In genomic region chr12:30092081-30092480, GRCm38 (mm10) we compare ENCODE assay signal across 16 mouse cellular contexts. TPM values are rescaled to one million over a fixed set of nuclear protein-coding genes. Genes with fewer than 3 reads are reported as not detected.
A peak's percentile ranks its signal among the peaks of the same experiment; 100 is the strongest.
DNase-seq lines count a peak whose midpoint lies in the region; TF ChIP-seq lines count a peak whose summit lies in the region.
"Had no signal": no experiment of that assay in that cellular context is flagged by ENCODE, and none has a peak within 500 bp of the region (broad histone marks: within the 10 kb centered on the region; RNA-seq: fewer than 3 reads in every experiment).

No protein-coding gene starts in this region.

- H3K36me3 ChIP-seq in thymus, adult 2 months (ENCODE audit: control insufficient read depth, insufficient read depth, low read length) = no peaks in the 10 kb centered on the region
- H3K36me3 ChIP-seq: embryonic facial prominence, embryonic 10.5 days; hindbrain, embryonic 12.5 days had no signal

- no peak overlapping the region for H3K27ac ChIP-seq in thymus, adult 2 months (ENCODE audit: control insufficient read depth, insufficient read depth, low read length)
- H3K27ac ChIP-seq: embryonic facial prominence, embryonic 10.5 days; hindbrain, embryonic 12.5 days; liver, embryonic 14.5 days had no signal

- no peak for TF ChIP-seq CTCF in lung, adult 2 months (IDR thresholded peaks at IDR 0.05; ENCODE audit: insufficient read depth, low read length)
- no peak for TF ChIP-seq CTCF in thymus, adult 2 months (IDR thresholded peaks at IDR 0.05; ENCODE audit: borderline replicate concordance, control insufficient read depth, extremely low read depth, insufficient read depth, low read length, poor library complexity)

- H3K4me1 ChIP-seq in lung, adult 2 months (ENCODE audit: control insufficient read depth, insufficient read depth, low read length) = no peaks in the 10 kb centered on the region
- H3K4me1 ChIP-seq in thymus, adult 2 months (replicated peaks; ENCODE audit: control insufficient read depth, insufficient read depth, low read length) = no peaks in the 10 kb centered on the region
- H3K4me1 ChIP-seq: embryonic facial prominence, embryonic 10.5 days; hindbrain, embryonic 12.5 days had no signal

- no peak for TF ChIP-seq POLR2A in lung, adult 2 months (IDR thresholded peaks at IDR 0.05; ENCODE audit: borderline replicate concordance, extremely low read depth, low read depth, low read length)
- TF ChIP-seq POLR2A in thymus, adult 2 months (IDR thresholded peaks at IDR 0.05; ENCODE audit: control insufficient read depth, extremely low read depth, insufficient read depth, low read length, poor library complexity) = no peak

- H3K27me3 ChIP-seq in thymus, adult 2 months (ENCODE audit: control insufficient read depth, insufficient read depth, low read length) = no peaks in the 10 kb centered on the region
- H3K27me3 ChIP-seq: hindbrain, embryonic 12.5 days had no signal

- DNase-seq in frontal cortex, adult 2 months (ENCODE audit: extremely low spot score in 1 of 2, low spot score in 1 of 2) = peak; percentile 5 to 23
- DNase-seq in frontal cortex, postnatal 25 days (ENCODE audit: low spot score in 2 of 2) = no peak
- peak; percentile 0 for DNase-seq in lung, postnatal 25 days (ENCODE audit: low spot score)
- DNase-seq in lung, adult 2 months = no peak
- DNase-seq in heart, adult 8-10 months (ENCODE audit: low spot score) = peak; percentile 13
- peak; percentile 28 for DNase-seq in telencephalon, adult 2 months (ENCODE audit: low read depth, low spot score)
- DNase-seq in embryo, embryonic 11 days = no peak
- no peak for DNase-seq in thymus, adult 2 months
- DNase-seq: kidney, adult 9 months; thymus, postnatal 4 days had no signal

- no peak overlapping the region for H3K4me3 ChIP-seq in lung, adult 2 months (replicated peaks; ENCODE audit: extremely low read depth, low read depth, low read length)
- no peak overlapping the region for H3K4me3 ChIP-seq in thymus, adult 2 months (ENCODE audit: control insufficient read depth, insufficient read depth, low read length)
- H3K4me3 ChIP-seq: embryonic facial prominence, embryonic 10.5 days; hindbrain, embryonic 12.5 days had no signal

- 79% methylated on average over 5 of the region's 5 CpGs for WGBS in lung, adult 2 months
- 93% methylated on average over 5 of the region's 5 CpGs for WGBS in thymus, adult 2 months

RNA-seq across cellular contexts. Expression of gene Tpo, which starts 40.3 kb away (rescaled TPM):
- 1.3 and 1.8 TPM in 2 replicates for polyA plus RNA-seq in frontal cortex, adult 2 months (2012; rRNA removed)
- polyA plus RNA-seq in lung, adult 2 months (2012; rRNA removed) = not detected in 2 replicates
- not detected for total RNA-seq in heart, adult 8-10 months (2022)
- polyA plus RNA-seq in thymus, adult 2 months (2012; rRNA removed) = 0.04 and 0.12 TPM in 2 replicates
- total RNA-seq: megakaryocyte progenitor cell, adult 5-6 weeks had no signal
- polyA plus RNA-seq: CD4-positive, CD25-positive, alpha-beta regulatory T cell, adult 4 months; embryonic facial prominence, embryonic 10.5 days; forebrain, embryonic 11.5 days; hindbrain, embryonic 12.5 days; liver, embryonic 14.5 days had no signal

Comparison
In these comparisons a context has a peak if more than half of its experiments do, and no peak if none do; other contexts are left out.
1. DNase-seq: peak in frontal cortex, adult 2 months (2 of 2), lung, postnatal 25 days (single experiment), heart, adult 8-10 months (single experiment) and telencephalon, adult 2 months (single experiment); none in frontal cortex, postnatal 25 days (0 of 2), lung, adult 2 months (single experiment), embryo, embryonic 11 days (single experiment) and thymus, adult 2 months (single experiment).